Mouse (Mus musculus) heart, postnatal 4 days (tissue): Measurements from ENCODE around the gene Lbr. TPM values are rescaled to one million over a fixed set of nuclear protein-coding genes. Genes with fewer than 3 reads are reported as not detected.
A peak's percentile ranks its signal among the peaks of the same experiment; 100 is the strongest.

Experiments used
- DNase-seq: peaks from one replicate; pipeline ENCODE4 v3.0.0; 2021
- total RNA-seq, 2 experiments: library from RNA; stranded (reverse); gene quantifications; 2 replicates each; pipeline ENCODE4 v1.2.3; 2021

Lbr gene
- total RNA-seq = 10 to 100 TPM; 46.0 to 47.7 TPM

DNA sequence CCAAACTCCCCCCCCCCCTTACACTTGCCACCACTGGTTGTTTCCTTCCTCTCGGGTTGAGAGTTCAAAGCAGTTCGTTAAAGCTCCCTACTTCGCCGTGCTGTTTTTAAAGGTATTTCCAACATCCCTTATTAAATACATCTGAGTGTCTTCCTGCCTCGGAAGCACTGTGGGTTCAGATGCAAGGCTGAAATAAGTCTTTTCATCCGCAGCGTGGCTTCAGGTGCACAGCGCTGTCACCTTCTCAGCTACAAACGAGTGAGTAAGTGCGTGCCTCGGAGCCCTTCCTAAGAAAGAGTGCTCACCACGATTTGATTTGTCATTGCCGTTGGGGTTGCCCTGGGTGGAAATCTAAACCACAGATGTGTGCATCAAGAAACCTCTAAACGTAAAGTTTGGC is at the start of gene Lbr:
TSS of gene Lbr (minus strand) at position 266 of the 400 bp plus-strand sequence.
- no peak for DNase-seq

DNA sequence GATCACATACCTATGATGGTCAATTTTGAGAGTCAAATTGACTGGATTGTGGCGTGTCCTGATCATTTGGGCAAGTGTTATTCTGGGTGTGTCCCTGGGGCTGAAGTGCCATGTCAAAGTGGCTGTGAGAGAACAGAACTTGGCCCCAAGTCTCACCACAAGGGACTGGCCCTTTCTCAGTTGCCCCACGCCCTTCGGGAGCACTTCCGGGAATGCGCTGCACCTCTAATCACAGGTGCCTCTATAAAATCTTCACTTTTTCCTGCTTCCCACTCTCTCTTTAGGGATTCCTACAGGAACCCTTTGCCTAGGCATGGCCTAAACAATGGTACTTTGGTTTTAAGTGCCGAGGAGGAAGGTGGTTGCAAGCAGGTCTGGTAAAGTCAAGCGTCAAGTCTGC is 46.8 kb upstream of the Lbr start:
- no peak for DNase-seq

DNA sequence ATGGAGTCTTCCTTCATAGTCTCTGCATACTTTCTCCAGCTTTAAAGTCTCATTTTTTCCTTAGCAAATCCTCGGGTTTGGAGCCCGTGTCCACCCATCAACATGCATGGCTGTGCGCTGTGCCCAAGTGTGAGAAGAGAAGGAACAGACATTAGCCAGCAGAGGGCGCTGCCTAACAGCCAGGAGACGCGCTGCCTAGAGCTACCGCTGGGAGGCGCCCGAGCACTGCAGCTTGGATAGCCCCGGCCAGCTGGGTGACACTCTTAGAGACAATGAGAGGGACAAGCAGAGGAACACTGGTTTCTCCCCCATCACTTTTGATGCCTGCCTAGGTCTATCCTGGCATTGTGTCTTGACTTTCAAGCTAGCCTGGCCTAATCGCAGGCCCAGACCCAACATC is 46.0 kb upstream of the Lbr start:
- peak; percentile 96 for DNase-seq

DNA sequence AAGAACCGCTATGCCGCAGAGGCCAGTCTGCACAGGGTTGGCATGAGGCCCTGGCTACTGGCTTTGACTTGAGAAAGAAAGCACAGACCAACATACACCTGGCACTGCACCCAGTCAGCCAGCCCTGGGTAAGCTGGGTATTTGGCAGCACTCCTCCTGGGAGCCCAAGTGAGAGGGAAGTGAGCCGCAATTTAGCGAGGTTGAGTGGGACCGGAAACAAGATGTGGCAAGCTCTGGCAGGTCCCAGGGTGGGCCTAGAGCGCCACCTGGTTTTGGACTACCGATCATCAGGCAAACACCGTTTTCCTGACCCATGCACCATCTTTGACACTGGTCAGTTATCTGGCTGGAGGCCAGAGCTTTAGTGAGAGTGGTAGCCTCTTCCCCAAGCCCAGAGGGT is 38.7 kb upstream of the Lbr start:
- DNase-seq = peak; percentile 64

DNA sequence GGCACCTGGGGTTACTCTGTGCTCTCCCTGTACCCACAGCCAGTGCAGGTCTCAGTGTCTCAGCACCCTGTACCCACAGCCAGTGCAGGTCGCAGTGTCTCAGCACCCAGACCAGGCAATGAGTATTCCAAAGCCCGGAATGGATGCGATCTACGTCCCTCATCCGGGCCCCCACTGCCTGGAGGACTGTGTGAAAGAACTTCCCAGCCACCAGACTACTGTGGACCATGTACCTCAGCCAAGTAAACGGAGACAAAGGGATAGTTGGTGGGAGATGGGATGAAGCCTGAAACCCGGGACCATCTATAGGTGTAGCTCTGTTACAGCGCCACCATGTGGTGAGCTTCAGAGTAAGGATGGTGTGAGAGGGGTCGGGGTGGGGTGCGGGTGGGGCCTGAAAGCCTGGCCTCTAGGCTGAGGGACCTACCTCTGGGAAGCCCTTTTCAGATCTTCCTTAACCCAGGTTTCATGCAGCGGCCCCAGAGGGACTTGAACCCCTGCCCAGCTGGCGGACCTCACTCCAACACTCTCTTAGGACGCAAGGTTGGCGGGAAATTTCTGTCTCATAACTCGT is 38.0 kb upstream of the Lbr start:
- no peak for DNase-seq

DNA sequence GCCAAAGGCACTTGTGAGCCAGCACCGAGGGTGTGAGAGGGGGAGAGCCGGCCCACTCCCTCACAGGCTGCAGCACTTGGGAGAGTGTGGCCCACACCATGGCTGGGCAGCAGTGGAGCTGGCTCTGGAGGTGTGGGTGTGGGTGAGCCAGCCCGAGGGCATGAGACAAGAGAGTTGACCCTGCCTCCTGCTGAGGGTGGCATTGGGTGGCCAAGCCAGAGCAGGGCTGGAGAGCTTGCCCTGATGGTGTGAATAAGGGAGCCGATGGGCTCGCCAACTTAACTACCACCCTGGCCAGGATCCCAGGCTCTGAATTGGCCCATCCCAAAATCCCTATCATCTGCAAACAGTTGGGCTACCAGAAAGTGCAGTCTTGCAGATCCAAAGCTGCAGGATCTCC is 35.6 kb upstream of the Lbr start:
- DNase-seq = no peak

DNA sequence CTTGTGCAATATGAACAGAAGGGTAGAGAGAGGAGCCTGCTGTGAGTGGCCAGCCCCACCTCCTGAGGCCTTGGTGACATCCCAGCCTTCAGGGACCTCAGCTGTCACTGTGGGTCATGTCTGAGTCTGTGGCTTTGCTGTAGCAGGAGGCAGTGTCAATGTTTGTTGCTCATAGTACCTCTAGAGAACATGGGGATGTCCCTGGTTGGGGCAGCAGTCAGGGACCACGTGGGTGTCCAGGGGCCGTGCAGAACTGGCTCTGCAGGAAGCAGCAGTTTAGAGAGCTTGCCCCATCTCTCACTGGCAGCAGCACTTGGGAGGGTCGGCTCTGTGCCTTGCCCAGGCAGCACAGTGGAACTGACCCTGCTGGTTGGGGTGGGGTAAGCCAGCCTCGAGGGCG is 34.2 kb upstream of the Lbr start:
- DNase-seq = no peak

DNA sequence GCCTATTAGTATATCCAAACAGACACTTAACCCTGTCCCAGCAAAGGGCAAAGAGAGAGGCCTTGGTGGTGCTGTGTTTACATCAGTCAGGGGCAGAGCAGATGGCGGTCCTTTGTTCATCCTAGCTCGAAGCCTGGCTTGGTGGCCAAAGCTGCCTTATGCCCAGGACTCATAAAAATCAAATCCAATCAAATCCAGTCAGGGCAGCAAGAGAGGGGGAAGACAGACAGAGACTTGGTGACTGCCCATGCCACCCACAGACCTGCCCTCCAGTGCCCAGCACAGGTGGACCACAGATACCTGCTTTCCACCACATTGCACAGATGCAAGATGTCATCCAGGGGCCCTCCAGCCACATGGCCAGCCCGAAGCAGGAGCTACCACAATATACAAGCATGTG is 33.8 kb upstream of the Lbr start:
- no peak for DNase-seq

DNA sequence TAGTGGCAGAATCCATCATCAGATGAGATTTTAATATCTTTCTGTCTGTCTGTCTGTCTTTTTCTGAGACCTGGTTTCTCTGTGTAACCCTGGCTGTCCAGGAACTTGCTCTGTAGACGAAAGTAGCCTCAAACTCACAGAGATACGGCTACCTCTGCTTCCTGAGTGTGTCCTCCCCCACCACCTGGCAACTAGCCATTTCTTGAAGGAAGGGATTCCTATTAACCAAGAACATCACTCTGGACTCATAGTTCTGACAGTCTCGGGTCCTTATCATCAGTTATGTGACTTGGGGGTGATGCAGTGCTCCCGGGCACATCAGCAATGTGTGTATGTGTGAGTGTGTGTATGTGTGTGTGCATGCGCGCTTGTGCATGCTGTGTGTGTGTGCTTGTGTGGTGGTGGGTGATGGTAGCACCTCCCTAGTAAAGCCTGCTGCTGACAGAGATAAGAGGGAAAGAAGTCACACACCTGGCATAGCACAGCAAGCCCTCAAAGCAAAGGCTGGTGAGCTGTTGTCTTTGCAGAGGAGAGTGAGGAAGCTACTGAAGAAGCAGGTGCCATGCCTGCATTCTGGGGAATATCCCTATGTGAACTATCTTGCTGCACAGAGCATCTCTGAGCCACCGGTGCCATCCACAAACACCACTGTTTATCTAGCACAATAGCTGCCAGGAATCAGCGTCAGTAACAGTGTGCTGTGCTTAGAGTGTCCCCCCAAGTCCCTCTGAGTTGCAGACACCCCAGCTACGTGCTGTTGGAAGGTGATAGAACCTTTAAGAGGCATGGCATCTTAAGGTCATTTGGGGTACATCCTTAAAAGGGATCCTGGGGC is 30.5 kb upstream of the Lbr start:
- no peak for DNase-seq

DNA sequence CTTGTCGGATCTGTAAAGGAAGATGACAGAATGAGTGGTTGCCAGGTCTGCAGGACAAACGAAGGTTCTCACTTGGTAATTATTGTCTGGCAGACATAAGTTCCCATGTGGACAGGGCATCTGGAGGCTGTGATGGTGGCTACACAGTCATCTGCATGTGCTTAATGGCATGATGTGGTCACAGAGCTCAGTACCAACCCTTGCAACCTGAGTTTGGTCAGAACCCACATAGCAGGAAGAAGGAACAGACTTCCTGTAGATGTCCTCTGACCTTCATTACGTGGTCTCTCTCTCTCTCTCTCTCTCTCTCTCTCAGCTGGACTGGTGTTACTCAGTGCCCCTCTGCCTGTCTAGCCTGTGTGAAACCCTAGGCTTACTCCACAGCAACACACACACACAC is 29.8 kb upstream of the Lbr start:
- DNase-seq = no peak

DNA sequence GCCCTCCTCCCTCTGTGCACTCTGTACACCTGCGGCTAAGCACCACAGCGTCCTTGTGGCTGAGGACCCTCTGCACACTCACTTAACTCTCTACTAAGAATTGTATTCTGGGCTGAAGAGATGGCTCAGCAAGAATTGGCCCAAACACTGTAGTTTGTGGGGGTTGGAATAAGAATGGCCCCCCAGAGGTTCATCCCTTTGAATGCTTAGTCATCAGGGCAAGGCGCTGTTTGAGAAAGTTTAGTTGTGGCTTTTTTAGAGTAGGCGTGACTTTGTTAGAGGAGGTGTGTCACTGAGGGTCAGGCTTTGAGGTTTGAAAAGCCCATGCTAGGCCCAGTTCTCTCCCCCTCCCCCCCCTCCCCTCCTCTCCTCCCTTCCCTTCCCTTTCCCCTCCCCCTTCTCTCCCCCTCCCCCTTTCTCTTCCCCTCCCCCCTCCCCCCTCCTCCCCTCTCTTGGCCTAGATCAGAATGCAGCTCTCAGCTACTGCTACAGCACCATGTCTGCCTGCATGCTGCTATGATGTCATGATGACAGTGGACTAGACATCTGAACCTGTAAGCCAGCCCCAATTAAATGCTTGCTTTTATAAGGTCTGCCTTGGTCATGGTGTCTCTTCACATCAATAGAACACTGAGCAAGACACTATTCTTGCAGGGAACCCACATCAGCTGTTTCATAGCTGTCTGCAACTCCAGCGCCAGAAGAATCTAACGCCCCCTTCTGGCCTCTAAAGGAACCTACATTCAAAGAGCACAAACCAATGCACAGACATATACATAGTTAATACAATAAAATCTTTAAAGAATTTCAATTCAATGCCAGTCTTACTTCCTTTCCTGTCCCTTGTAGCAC is 23.8 kb upstream of the Lbr start:
- no peak for DNase-seq

DNA sequence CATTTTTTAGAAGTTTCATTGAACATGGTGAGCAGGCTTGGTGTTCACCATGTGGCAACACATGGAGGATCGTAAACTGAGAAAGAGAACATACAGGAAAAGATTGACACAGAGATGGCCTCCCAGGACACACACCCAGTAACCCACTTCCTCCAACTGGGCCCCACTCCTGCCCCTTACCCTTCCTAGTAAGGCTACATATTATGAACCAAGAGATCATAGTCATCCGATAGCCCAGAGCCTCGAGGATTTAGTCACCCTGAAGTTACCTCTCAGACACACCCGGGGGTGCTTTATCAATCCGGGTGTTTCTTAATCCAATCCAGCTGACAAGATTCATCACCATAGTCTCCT is 23.0 kb upstream of the Lbr start:
- DNase-seq = no peak

DNA sequence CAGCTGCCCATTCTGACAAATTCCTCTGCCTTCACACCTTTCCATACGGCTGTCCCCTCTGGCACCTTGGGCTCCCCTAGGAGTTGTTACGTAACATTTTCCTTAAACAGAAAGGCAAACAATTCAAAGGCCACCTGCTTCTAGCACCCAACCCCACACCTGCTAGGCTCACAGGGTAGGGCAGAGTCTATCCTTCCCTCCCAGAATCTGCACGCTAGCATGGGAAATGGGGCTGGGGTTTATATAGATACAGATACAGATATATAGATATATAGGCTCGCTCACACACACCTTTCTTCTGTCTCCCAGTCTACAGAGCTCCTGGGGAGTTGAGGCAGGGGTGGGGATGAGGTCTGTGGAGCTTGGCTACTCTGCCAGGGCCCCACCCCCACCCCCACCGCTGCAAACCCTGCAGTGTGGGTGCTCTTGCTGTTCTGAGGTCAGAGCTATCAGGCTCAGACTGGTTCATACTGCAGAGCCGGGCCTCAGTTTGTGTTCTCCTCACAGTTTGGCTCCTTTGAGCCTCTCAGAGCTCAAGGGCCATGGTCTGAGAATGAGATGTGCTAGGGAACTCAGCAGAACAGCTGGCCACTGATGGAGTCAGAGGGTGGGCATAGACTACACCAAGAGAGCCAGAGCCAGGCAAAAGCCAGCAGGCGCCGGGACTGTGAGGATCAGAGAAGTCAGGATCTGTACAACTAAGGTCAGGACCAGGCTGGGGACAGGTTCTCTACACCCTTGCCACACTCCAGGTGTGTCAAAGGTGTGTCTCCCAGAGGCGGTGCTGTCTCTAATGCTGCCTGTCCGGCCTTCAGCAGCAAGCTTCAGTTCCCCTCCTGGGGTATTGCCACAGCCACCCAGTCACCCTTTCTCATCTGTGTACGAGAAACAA is 22.4 kb upstream of the Lbr start:
- no peak for DNase-seq

DNA sequence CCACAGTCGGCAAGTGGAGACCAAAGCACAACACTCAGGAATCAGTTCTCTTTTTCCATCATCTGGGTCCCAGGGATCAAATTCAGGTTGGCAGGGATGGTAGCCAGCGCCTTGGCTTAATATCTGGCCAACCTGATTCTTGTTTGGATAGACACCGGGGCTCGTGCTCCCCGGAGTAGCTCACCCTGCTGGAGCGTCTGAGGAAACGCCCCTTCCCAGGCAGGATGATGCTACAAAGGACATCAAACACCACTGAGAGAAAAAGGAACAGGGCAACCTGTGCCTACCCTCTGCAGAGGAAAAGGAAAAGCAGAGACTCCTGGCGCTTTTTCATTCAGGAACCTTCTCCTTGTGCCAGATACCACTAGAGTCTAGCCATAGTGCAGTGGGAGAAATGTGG is 20.6 kb upstream of the Lbr start:
- no peak for DNase-seq

DNA sequence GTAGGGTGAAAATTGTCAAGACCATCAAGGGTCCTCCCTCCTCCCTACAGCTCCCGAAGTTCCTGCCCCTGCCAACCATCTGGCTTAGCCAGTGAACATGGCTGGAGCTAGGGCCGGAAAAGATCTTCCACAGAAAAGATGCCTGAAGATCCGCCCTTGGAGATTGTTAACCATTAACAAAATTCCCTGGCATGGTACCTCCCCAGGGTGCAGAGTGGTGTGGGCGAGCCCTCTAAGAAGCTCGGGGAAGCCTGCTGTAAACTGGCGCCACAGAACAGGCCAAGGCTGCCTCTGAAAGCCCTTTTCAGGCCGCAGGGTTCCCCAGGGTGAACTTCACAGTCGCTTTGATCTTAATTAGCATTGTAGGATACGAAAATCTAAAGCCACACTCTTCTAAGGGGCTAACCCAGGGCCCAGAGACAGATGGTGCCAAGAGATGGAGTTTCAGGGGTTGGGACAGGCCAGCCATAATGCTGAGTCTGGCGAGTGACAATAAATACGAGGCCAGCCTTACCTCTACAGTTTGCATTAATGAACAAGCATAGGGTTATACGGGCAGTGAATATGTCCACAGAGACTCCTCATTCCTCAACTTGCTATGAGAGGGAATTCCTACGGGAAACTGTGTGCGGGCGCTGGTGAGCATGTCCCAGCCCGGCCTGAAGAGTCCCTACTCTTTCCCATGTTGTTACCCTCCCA is 20.0 kb upstream of the Lbr start:
- DNase-seq = no peak

DNA sequence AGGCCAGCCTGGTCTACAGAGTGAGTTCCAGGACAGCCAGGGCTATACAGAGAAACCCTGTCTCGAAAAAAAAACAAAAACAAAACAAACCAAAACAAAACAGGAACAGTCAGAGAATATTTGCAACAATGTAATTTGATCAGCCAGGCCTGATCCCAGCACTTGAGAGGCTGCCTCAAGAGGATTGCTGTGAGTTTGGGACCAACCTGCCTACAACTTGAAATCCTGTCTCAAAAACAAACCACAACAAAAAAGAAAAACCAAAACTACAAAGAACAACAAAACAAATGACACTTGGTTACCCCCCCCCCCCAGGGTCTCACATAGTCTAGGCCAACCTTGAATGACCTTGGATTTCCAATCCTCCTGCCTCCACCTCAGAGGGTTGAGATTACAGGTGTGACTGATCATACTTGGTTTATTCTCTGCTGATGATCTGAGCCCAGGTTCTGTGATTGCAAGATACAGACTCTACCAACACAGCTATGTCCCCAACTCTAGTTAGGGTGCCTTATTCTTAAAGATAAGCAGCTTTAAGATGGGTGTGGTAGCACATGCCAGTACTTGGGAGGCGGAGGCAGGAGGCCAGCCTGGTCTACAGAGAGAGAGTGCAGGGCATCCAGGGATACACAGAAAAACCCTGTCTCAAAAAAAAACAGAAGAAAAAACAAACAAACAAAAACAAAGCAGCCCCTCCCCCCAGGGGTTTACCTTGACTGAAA is 18.5 kb upstream of the Lbr start:
- DNase-seq = no peak

DNA sequence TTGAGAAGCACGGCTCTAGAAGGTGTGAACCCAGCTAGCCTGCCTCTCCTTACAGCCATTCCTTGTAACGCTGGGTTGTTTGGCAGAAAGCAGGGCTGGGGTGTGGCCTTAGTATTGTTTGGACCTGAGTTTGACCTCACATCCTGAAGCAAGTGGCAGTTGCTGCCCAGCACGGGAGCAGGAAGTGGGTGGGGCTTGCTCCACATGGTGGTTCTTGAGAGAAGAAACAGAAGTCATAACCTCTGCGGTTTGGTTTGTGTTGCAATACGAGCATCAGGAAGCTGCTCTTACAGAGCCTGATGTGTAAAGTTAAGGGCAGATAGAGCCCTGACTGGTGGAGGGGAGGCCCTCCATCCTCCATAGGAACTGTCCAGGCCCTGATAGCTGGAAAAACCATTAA is 17.8 kb upstream of the Lbr start:
- peak; percentile 77 for DNase-seq

DNA sequence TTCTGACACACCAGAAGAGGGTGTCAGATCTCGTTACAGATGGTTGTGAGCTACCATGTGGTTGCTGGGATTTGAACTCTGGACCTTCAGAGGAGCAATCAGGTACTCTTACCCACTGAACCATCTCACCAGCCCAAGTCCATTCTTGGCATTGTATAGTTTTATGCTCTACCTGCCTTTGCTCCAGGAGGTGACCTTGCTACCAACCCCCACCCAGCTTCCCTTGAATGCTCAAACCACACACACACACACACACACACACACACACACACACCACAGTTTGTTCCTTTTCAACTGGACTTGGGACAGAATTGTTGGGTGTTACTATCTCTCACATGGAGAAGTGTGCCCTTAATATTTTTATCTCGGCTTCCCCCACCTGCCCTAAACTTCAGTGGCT is 13.5 kb upstream of the Lbr start:
- DNase-seq = no peak

DNA sequence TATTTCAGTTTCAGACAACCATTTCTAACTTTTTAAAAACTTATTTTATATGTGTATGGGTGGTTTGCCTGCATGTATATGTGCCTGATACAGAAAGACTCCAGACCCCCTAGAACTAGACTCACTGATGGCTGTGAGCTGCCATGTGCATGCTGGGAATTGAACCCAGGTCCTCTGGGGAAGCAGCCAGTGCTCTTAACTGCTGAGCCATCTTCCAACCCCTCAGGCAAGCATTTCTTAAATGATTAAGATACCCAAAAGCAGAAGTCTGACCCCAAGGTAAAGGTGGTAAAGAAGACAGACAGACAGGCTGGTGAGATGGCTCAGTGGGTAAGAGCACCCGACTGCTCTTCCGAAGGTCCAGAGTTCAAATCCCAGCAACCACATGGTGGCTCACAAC is 12.0 kb upstream of the Lbr start:
- no peak for DNase-seq

DNA sequence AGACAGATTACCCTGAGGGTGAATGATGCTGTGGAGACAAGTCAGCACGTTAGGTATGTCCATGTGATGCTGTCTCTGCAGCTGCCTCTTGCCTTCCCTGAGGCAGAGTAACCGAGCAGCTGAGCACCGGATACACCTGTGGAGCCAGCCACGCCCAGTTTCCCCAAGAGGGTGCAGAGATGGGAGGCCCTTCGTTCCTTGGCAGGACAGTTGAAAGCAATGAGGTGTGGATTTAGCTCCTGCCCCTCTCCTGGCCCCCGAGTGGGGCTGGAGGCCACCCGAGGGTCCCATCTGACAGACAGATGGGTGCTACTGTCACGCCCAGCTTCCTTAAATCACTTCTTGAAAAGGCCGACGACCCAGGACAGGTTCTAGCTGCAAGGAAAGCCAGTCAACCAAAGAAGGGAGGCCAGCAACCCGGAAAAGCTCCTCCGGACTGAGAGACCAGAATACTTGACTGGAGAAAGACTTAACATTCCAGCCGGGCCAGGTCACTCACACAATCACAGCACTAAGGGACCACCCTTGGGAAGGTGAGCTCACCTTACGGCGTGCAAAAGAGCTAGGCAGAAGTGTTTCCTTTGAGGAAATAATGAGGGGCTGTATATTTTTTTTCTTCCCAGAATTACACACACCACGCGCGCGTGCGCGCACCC is 10.4 kb upstream of the Lbr start:
- peak; percentile 34 for DNase-seq

DNA sequence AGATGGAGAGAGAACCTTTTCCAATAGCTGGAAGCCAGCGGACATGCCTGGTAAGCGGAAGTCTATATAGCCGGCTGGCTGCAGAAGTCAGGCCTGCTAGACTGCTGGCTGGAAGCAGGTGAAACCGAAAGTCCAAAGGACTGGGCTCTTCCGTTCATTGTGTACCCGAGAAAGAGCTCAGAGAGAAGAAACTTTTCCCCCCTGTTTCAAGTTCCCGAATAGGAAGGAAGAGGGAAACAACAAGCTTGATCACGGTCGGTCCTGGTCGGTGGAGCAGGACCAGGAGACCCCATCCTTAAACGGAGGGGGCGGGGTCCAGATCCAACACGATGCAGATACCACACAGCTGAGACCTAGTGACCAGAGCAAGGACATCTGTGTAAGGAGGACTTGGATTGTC is 9.6 kb upstream of the Lbr start:
- DNase-seq = no peak
